Mouse (Mus musculus) limb, embryonic 14.5 days (tissue): ENCODE data around the gene Krtap19-1. TPM values are rescaled to one million over a fixed set of nuclear protein-coding genes. Genes with fewer than 3 reads are reported as not detected.

Experiments
- ATAC-seq: fragments of 200-750 bp; cut with Nextera tagmentation; 2 replicates; pipeline ENCODE4 v1.8.0; 2017; ENCODE audit warnings: low read depth, moderate number of reproducible peaks, moderate TSS enrichment; ENCODE audit not compliant: low FRiP score
- DNase-seq: peaks from one replicate; pipeline ENCODE4 v3.0.0-alpha.2; 2015; ENCODE audit warnings: low spot score
- H3K27ac ChIP-seq: fragments of 300-500 bp; sonication (generic); replicated peaks from 2 replicates; pipeline ENCODE4 v1.5.1; 2014; ENCODE audit warnings: low read depth, mild to moderate bottlenecking, low read length, moderate library complexity, mixed read lengths
- H3K27me3 ChIP-seq: fragments of 300-500 bp; sonication (generic); 2 replicates; pipeline ENCODE4 v1.6.1; 2014; ENCODE audit warnings: low read length, mixed read lengths; ENCODE audit not compliant: control insufficient read depth, insufficient read depth
- H3K36me3 ChIP-seq: fragments of 300-500 bp; sonication (generic); 2 replicates; pipeline ENCODE4 v1.6.1; 2014; ENCODE audit warnings: mild to moderate bottlenecking, low read length, moderate library complexity, mixed read lengths; ENCODE audit not compliant: control insufficient read depth, insufficient read depth
- H3K4me1 ChIP-seq: fragments of 300-500 bp; sonication (generic); 2 replicates; pipeline ENCODE4 v1.6.1; 2014; ENCODE audit warnings: antibody characterized with exemption, low read length, mixed read lengths; ENCODE audit not compliant: control insufficient read depth, insufficient read depth
- H3K4me2 ChIP-seq: fragments of 300-500 bp; sonication (generic); replicated peaks from 2 replicates; pipeline ENCODE4 v1.6.1; 2014; ENCODE audit warnings: low read depth, mild to moderate bottlenecking, low read length, moderate library complexity; ENCODE audit not compliant: severe bottlenecking
- H3K4me3 ChIP-seq: fragments of 300-500 bp; sonication (generic); replicated peaks from 2 replicates; pipeline ENCODE4 v1.5.1; 2014; ENCODE audit warnings: low read length
- H3K9ac ChIP-seq: fragments of 300-500 bp; sonication (generic); 2 replicates; pipeline ENCODE4 v1.6.1; 2014; ENCODE audit warnings: mild to moderate bottlenecking, low read depth, low read length, moderate library complexity; ENCODE audit not compliant: severe bottlenecking
- H3K9me3 ChIP-seq: fragments of 300-500 bp; sonication (generic); 2 replicates; pipeline ENCODE4 v1.6.1; 2016; ENCODE audit warnings: low read length; ENCODE audit not compliant: control insufficient read depth
- POLR2A ChIP-seq: fragments of 200-500 bp; IDR thresholded peaks from 2 replicates; pipeline ENCODE4 v1.8.0; 2012; ENCODE audit warnings: inconsistent platforms, mild to moderate bottlenecking, moderate library complexity, borderline replicate concordance; ENCODE audit not compliant: insufficient read depth, insufficient read length; ENCODE audit errors: extremely low read depth
- WGBS: fragments of 180-500 bp; shearing (Covaris S2); extraction: QIAGEN DNeasy Blood & Tissue Kit; methylation state at CpG from one replicate; pipeline ENCODE4 v1.1.7; 2014; 5-methylcytosine and 5-hydroxymethylcytosine counted together
- polyA plus RNA-seq, 2 experiments: library from polyadenylated mRNA; depleted of rRNA in 1 of 2; stranded (reverse) in 1 of 2; unstranded in 1 of 2; fragments of >200 nt; fragmentation: Nextera tagmentation in 1 of 2; extraction: Ambion mirVana in 1 of 2; gene quantifications; 2 replicates each; pipeline versions ENCODE4 v1.2.1 to v1.2.3; 2012 to 2014

Krtap19-1 gene
- polyA plus RNA-seq, 2 experiments = not detected

DNA sequence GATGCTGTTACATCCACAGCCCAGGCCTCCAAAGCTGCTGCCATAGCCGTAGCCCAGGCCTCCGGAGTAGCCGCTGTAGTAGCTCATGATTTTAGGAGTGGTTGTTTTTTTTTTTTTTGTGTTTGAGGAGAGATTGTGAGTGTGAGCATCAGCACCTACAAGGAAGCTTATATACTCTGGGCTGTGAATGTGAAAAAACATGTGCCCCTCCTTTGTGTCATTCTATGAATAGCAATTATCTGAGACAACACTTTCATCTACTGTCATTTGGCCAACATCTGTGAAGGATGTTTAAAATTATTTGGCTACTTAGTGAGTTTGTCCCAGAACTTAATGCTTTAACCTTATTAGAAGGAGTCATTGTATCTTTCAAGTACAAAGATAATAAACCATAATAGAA lies 5.0 kb upstream of the Krtap19-1 start, which contains the start of gene Krtap19-2:
Krtap19-2 (minus strand) TSS at position 101 of the 400 bp plus-strand sequence.
- H3K27me3 ChIP-seq = no peaks in the 10 kb centered on the region
- no peaks in the 10 kb centered on the region for H3K4me1 ChIP-seq
- H3K4me2 ChIP-seq = no peak within 1 kb of the TSS
- no peak within 1 kb of the TSS for H3K27ac ChIP-seq
- ATAC-seq (no peak), DNase-seq (no peak)
- TF ChIP-seq POLR2A = no peak
- WGBS = 98% methylated on average over 3 of the region's 3 CpGs
- H3K36me3 ChIP-seq = no peaks in the 10 kb centered on the region
- no peaks in the 10 kb centered on the region for H3K9me3 ChIP-seq
- no peak within 1 kb of the TSS for H3K4me3 ChIP-seq
- H3K9ac ChIP-seq = no peak within 1 kb of the TSS

DNA sequence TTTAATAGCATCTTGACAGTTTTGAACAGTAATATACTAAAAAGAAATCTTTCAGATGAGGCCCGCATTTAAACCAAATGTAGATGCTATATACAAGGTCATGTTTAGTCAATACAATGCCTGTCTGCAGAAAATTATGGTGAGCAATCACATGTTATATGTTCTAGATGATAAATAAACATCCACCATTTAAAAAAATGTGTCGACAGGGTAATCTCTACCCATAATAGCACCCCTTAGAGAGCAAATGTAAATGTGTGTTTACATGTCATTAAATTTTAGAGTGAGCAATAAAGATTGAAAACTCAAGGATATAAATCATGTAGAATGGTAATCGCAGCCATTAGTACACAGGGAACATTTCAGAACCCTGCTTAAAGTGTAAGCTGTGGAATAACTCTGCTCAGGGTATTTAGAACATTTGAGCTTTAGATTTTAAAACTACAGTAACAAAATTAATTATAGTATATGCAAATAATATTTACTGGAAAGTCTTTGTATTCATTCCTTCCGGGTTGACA lies 4.3 kb downstream of the Krtap19-1 start:
- Histone ChIP-seq H3K9ac (no peak overlapping the region), H3K4me2 (no peak overlapping the region), H3K36me3 (no peaks in the 10 kb centered on the region), H3K27me3 (no peaks in the 10 kb centered on the region), H3K4me1 (no peaks in the 10 kb centered on the region), H3K9me3 (no peaks in the 10 kb centered on the region), H3K27ac (no peak overlapping the region), H3K4me3 (no peak overlapping the region)
- 62% methylated on average over 4 of the region's 4 CpGs for WGBS
- no peak for TF ChIP-seq POLR2A
- no peak for ATAC-seq
- DNase-seq = no peak

DNA sequence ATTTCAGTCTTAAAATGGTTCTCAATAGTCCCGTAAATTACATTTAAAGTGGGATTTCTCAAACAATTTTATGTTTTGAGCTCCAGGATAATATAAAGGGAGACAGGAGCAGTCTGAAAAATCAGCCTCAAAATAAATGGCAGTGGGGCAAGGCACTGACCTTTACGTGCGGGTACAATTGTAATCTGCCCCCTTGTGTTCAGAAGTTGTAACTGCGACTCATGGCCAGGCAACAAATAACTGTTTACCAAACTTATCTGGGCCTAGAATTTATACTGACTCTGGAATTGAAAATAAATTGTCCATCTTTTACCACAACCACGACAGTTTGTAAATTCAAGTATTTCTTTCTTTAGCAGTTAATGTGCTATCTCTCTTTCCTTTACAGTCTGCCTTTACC lies 17.8 kb downstream of the Krtap19-1 start:
- H3K36me3 ChIP-seq = no peaks in the 10 kb centered on the region
- H3K4me2 ChIP-seq = no peak overlapping the region
- H3K9ac ChIP-seq = no peak overlapping the region
- no peak overlapping the region for H3K4me3 ChIP-seq
- no peak for TF ChIP-seq POLR2A
- ATAC-seq (no peak), DNase-seq (no peak)
- WGBS = 13% methylated on average over 5 of the region's 5 CpGs
- no peaks in the 10 kb centered on the region for H3K27me3 ChIP-seq
- no peaks in the 10 kb centered on the region for H3K4me1 ChIP-seq
- H3K27ac ChIP-seq = no peak overlapping the region
- no peaks in the 10 kb centered on the region for H3K9me3 ChIP-seq

DNA sequence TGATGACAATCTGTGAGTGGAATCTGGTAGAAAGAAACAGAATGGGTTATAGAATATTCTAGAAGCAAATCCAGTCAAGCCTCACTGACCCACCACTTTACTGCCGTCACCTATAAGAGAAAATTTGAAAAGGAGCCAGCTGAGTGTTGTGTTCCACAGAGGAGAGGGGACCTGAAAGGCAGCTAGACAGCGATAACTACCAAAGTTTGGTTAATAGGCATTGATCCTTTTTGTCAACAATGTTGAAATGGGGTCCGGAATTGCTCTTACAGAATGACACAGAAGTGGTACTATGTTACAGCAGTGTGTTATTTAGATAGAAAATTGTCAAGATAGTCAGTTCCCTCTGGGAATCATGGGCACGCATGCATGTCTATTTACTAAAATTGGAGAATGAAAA lies 20.7 kb downstream of the Krtap19-1 start:
- ATAC-seq = no peak
- 80% methylated on average over 4 of the region's 4 CpGs for WGBS
- H3K27me3 ChIP-seq = no peaks in the 10 kb centered on the region
- no peak overlapping the region for H3K4me3 ChIP-seq
- no peak overlapping the region for H3K27ac ChIP-seq
- H3K4me1 ChIP-seq = no peaks in the 10 kb centered on the region
- H3K9me3 ChIP-seq = no peaks in the 10 kb centered on the region
- no peaks in the 10 kb centered on the region for H3K36me3 ChIP-seq
- no peak overlapping the region for H3K4me2 ChIP-seq
- no peak for DNase-seq
- TF ChIP-seq POLR2A = no peak
- no peak overlapping the region for H3K9ac ChIP-seq

DNA sequence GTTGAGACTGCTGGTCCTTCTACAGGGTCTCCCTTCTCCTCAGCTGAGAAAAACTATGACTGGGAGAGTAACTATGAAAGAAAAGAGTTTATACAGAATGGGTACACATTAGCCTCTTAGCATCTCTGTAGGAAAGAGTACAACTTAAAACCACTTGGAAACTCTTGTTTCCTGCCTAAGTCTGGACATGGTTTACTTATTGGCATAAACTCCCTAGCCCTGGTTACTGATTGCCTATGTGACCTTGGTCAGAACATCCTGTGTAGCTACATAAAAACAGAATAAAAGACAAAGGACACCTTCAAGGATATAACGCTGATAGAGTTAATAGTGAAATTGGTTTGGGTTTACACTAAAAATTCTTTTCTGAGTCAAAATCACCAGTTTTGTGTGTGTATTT lies 21.8 kb downstream of the Krtap19-1 start:
- no peak overlapping the region for H3K27ac ChIP-seq

DNA sequence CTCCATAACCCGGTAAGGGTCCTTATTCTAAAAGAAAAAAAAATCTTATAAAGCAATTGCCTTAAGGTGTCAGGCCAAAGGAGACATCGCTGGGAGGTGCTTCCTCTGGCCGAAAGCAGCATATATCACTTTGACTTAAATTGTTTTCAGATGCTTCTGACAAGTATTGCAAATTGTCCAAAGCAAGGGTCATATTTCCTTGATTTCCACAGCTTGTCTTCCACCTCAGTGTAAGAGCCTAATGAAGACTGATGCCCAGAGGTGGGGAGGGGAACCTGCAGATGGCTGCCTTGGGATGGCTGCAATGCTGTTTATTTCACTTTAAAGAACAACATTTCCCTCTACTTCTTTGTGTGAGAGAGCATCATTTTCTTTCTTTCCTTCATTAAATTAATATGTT lies 42.2 kb downstream of the Krtap19-1 start:
- 17% methylated on average over 3 of the region's 3 CpGs for WGBS
- Histone ChIP-seq H3K27ac (no peak overlapping the region), H3K9me3 (no peaks in the 10 kb centered on the region), H3K27me3 (no peaks in the 10 kb centered on the region), H3K4me2 (no peak overlapping the region), H3K4me3 (no peak overlapping the region), H3K9ac (no peak overlapping the region), H3K4me1 (no peaks in the 10 kb centered on the region), H3K36me3 (no peaks in the 10 kb centered on the region)
- no peak for ATAC-seq
- TF ChIP-seq POLR2A = no peak
- DNase-seq = no peak

More for the DNA sequence above, 21.8 kb downstream of the Krtap19-1 start:
- no peaks in the 10 kb centered on the region for H3K27me3 ChIP-seq
- no peak overlapping the region for H3K4me2 ChIP-seq
- H3K4me1 ChIP-seq = no peaks in the 10 kb centered on the region
- DNase-seq (no peak), ATAC-seq (no peak)
- H3K36me3 ChIP-seq = no peaks in the 10 kb centered on the region
- no peaks in the 10 kb centered on the region for H3K9me3 ChIP-seq
- H3K4me3 ChIP-seq = no peak overlapping the region
- H3K9ac ChIP-seq = no peak overlapping the region
- WGBS = 92% methylated on average over 1 of the region's 1 CpGs
- TF ChIP-seq POLR2A = no peak
